ENCODE assay signal across 15 mouse cellular contexts in the genomic region with DNA sequence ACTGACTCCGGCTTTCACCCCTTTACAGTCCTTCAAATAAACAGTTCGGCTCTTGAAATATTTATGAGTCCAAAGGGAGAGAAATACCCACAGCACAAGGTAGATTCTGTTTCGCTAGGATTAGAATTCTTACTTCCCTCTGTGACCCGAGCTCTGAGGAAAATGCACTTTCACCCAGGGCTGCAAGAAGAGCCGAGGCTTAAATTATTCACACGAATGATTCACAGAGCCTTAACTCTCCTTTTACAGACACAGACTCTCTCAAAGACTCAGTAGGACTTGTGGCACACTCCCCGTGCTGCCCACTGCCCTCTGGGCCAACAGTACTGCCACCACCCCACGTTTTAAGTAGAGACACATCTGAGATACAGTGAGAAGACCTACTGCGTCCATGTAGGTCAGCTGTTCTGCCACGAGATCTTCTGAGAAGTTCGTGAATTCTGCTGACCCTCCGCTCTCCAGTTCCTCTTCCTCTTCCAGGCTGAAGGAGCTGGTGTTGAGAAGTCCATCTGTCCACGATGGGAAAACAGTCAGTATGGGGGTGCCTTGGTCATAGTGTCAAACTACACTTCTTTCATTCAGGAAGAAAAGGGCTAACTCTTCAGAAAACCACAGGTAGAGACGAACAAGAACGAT.
DNase-seq lines count a peak whose midpoint lies in the region; ATAC-seq and TF ChIP-seq lines count a peak whose summit lies in the region.
"Had no signal": no experiment of that assay in that cellular context is flagged by ENCODE, and none has a peak within 500 bp of the region (broad histone marks: within the 10 kb centered on the region; RNA-seq: fewer than 3 reads in every experiment).

No protein-coding gene starts in this region.

- H3K9me3 ChIP-seq in limb, embryonic 13.5 days, result no peaks in the 10 kb centered on the region
- H3K9me3 ChIP-seq: forebrain, embryonic 12.5 days; intestine, embryonic 15.5 days had no signal

- no peaks in the 10 kb centered on the region for H3K27me3 ChIP-seq in limb, embryonic 13.5 days
- H3K27me3 ChIP-seq: forebrain, embryonic 12.5 days; intestine, embryonic 15.5 days had no signal

- H3K27ac ChIP-seq in layer of hippocampus, adult 2 months, result peak overlapping the region; percentile 39; the same call in 1 of the 2 replicates
- peak overlapping the region; percentile 50 for H3K27ac ChIP-seq in brown adipose tissue, adult 24 weeks (replicated peaks; ENCODE audit: low read depth, low read length)
- peak overlapping the region; percentile 43 for H3K27ac ChIP-seq in embryonic fibroblast, embryonic 13.5 days (ENCODE audit: insufficient read depth, low read length)
- H3K27ac ChIP-seq in limb, embryonic 13.5 days, result peak overlapping the region; percentile 45; the same call in 1 of the 2 replicates
- H3K27ac ChIP-seq: forebrain, embryonic 12.5 days; intestine, embryonic 15.5 days had no signal

- no peak overlapping the region for H3K9ac ChIP-seq in limb, embryonic 13.5 days
- H3K9ac ChIP-seq: forebrain, embryonic 12.5 days; intestine, embryonic 15.5 days; lung, embryonic 14.5 days had no signal

- H3K4me3 ChIP-seq in layer of hippocampus, adult 2 months, result no peak overlapping the region
- H3K4me3 ChIP-seq in brown adipose tissue, adult 24 weeks (ENCODE audit: insufficient read depth, low read depth, low read length), result no peak overlapping the region
- H3K4me3 ChIP-seq in embryonic fibroblast, embryonic 13.5 days (ENCODE audit: insufficient read depth, low read length), result no peak overlapping the region
- no peak overlapping the region for H3K4me3 ChIP-seq in limb, embryonic 13.5 days
- H3K4me3 ChIP-seq: forebrain, embryonic 12.5 days; intestine, embryonic 15.5 days had no signal

- DNase-seq in layer of hippocampus, adult 2 months (ENCODE audit: low spot score in 2 of 2), result no peak
- no peak for DNase-seq in layer of hippocampus, adult 9-10 months (ENCODE audit: low spot score)
- no peak for DNase-seq in thymus, postnatal 0 days (ENCODE audit: low spot score)
- DNase-seq: adrenal gland, adult 2 months; cerebellum, adult 11 months; gastrocnemius, postnatal 10 days; heart, postnatal 14 days; lung, embryonic 14.5 days had no signal

- peaks cover 20% of the 10 kb centered on the region for H3K4me1 ChIP-seq in brown adipose tissue, adult 24 weeks (ENCODE audit: control insufficient read depth, insufficient read depth, insufficient read length, low read length)
- H3K4me1 ChIP-seq in embryonic fibroblast, embryonic 13.5 days (ENCODE audit: control insufficient read depth, insufficient read depth, low read length), result peaks cover 41% of the 10 kb centered on the region
- H3K4me1 ChIP-seq in limb, embryonic 13.5 days, result peaks cover 84% of the 10 kb centered on the region

- H3K36me3 ChIP-seq in limb, embryonic 13.5 days, result peaks cover 14% of the 10 kb centered on the region

- TF ChIP-seq CTCF in layer of hippocampus, adult 2 months (conservative IDR thresholded peaks at IDR 0.05), result no peak
- TF ChIP-seq CTCF in embryonic fibroblast, embryonic 13.5 days (IDR thresholded peaks at IDR 0.05; ENCODE audit: borderline replicate concordance, insufficient read depth, low read length), result no peak

- no peak for ATAC-seq in limb, embryonic 13.5 days (ENCODE audit: low FRiP score, low read depth)
- no peak for ATAC-seq in erythroblast, adult 5-6 weeks (replicated peaks; ENCODE audit: low FRiP score, poor library complexity, severe bottlenecking)
- ATAC-seq: intestine, embryonic 15.5 days; midbrain, embryonic 16.5 days had no signal

- TF ChIP-seq POLR2A in embryonic fibroblast, embryonic 13.5 days (IDR thresholded peaks at IDR 0.05; ENCODE audit: low read depth, low read length), result no peak

- 0 out of 2 replicates have a peak overlapping the region, but pooled peaks have one; percentile 14 for H3K4me2 ChIP-seq in limb, embryonic 13.5 days (replicated peaks)
- H3K4me2 ChIP-seq: forebrain, embryonic 12.5 days; intestine, embryonic 15.5 days; lung, embryonic 14.5 days had no signal

- WGBS in limb, embryonic 13.5 days, result 55% methylated on average over 15 of the region's 15 CpGs
